Mouse (Mus musculus): ENCODE data around the gene Abr. TPM values are rescaled to one million over a fixed set of nuclear protein-coding genes. Genes with fewer than 3 reads are reported as not detected.
A peak's percentile ranks its signal among the peaks of the same experiment; 100 is the strongest.

Abr gene
- polyA plus RNA-seq, 1 experiment from 2014 or later = 42.7 TPM

GRCm38 (mm10) chr11:76570201-76570731 is 51.8 kb downstream of the Abr start:
- WGBS = 12% methylated on average over 10 of the region's 10 CpGs
- Histone ChIP-seq H3K4me2 (replicated peaks; ENCODE audit: low read depth, low read length) (peak overlapping the region; percentile 96), H3K4me1 (ENCODE audit: control insufficient read depth, insufficient read depth, low read length) (peaks cover 18% of the 10 kb centered on the region), H3K4me3 (ENCODE audit: low read depth, low read length) (peak overlapping the region; percentile 69), H3K36me3 (ENCODE audit: control insufficient read depth, insufficient read depth, low read length) (no peaks in the 10 kb centered on the region), H3K9ac (replicated peaks; ENCODE audit: low read depth, low read length) (peak overlapping the region; percentile 60), H3K9me3 (ENCODE audit: control insufficient read depth, low read depth, low read length) (no peaks in the 10 kb centered on the region), H3K27me3 (ENCODE audit: control insufficient read depth, insufficient read depth, low read length) (no peaks in the 10 kb centered on the region), H3K27ac (ENCODE audit: low read length) (no peak overlapping the region)
- no peak for ATAC-seq (ENCODE audit: insufficient number of reproducible peaks, insufficient read depth, low FRiP score, low read depth)

GRCm38 (mm10) chr11:76569436-76569835 is 52.7 kb downstream of the Abr start:
- H3K9me3 ChIP-seq (ENCODE audit: control insufficient read depth, low read depth, low read length) = no peaks in the 10 kb centered on the region
- peak overlapping the region; percentile 96 for H3K4me2 ChIP-seq (replicated peaks; ENCODE audit: low read depth, low read length)
- no peak overlapping the region for H3K27ac ChIP-seq (ENCODE audit: low read length)
- no peaks in the 10 kb centered on the region for H3K27me3 ChIP-seq (ENCODE audit: control insufficient read depth, insufficient read depth, low read length)
- no peaks in the 10 kb centered on the region for H3K36me3 ChIP-seq (ENCODE audit: control insufficient read depth, insufficient read depth, low read length)
- no peak for ATAC-seq (ENCODE audit: insufficient number of reproducible peaks, insufficient read depth, low FRiP score, low read depth)
- WGBS = 39% methylated on average over 3 of the region's 3 CpGs
- H3K4me1 ChIP-seq (ENCODE audit: control insufficient read depth, insufficient read depth, low read length) = peaks cover 18% of the 10 kb centered on the region
- no peak overlapping the region for H3K9ac ChIP-seq (replicated peaks; ENCODE audit: low read depth, low read length)
- no peak overlapping the region for H3K4me3 ChIP-seq (ENCODE audit: low read depth, low read length)

DNA sequence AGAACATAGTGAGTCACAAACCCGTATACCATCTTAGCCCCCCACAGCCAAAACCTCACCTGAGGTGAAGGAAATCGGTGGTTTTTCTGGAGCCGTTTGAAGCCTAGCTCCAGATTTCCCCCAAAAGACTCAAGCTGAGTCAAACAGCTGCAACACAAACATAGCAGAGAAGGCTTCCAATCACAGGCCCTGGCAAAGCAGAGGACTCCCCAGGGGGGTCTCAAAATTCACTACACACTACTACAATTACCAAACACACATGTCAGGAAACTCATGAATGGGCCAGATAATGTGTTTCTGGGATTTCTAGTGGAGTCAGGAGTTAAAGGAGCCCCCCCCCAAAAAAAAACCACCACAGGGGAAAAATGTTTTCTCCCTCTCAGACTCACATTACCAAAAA is 56.0 kb downstream of the Abr start:
- Histone ChIP-seq H3K27me3 (ENCODE audit: control insufficient read depth, insufficient read depth, low read length) (no peaks in the 10 kb centered on the region), H3K9me3 (ENCODE audit: control insufficient read depth, low read depth, low read length) (no peaks in the 10 kb centered on the region), H3K4me3 (ENCODE audit: low read depth, low read length) (no peak overlapping the region), H3K9ac (replicated peaks; ENCODE audit: low read depth, low read length) (no peak overlapping the region), H3K36me3 (ENCODE audit: control insufficient read depth, insufficient read depth, low read length) (no peaks in the 10 kb centered on the region), H3K4me2 (replicated peaks; ENCODE audit: low read depth, low read length) (no peak overlapping the region), H3K27ac (ENCODE audit: low read length) (no peak overlapping the region), H3K4me1 (ENCODE audit: control insufficient read depth, insufficient read depth, low read length) (peaks cover 18% of the 10 kb centered on the region)
- no peak for ATAC-seq (ENCODE audit: insufficient number of reproducible peaks, insufficient read depth, low FRiP score, low read depth)
- 86% methylated on average over 3 of the region's 3 CpGs for WGBS

- H3K36me3 ChIP-seq (ENCODE audit: control insufficient read depth, insufficient read depth, low read length) = no peaks in the 10 kb centered on the region
- no peak for ATAC-seq (ENCODE audit: insufficient number of reproducible peaks, insufficient read depth, low FRiP score, low read depth)
Observed at GRCm38 (mm10) chr11:76562584-76562983, 59.5 kb downstream of the Abr start.

GRCm38 (mm10) chr11:76562165-76562564 is 59.9 kb downstream of the Abr start:
- Histone ChIP-seq H3K36me3 (ENCODE audit: control insufficient read depth, insufficient read depth, low read length) (no peaks in the 10 kb centered on the region), H3K4me3 (ENCODE audit: low read depth, low read length) (no peak overlapping the region), H3K9ac (replicated peaks; ENCODE audit: low read depth, low read length) (no peak overlapping the region), H3K4me2 (replicated peaks; ENCODE audit: low read depth, low read length) (no peak overlapping the region), H3K9me3 (ENCODE audit: control insufficient read depth, low read depth, low read length) (no peaks in the 10 kb centered on the region), H3K4me1 (ENCODE audit: control insufficient read depth, insufficient read depth, low read length) (no peaks in the 10 kb centered on the region), H3K27ac (ENCODE audit: low read length) (no peak overlapping the region), H3K27me3 (ENCODE audit: control insufficient read depth, insufficient read depth, low read length) (no peaks in the 10 kb centered on the region)
- no peak for ATAC-seq (ENCODE audit: insufficient number of reproducible peaks, insufficient read depth, low FRiP score, low read depth)
- 47% methylated on average over 4 of the region's 4 CpGs for WGBS

More at GRCm38 (mm10) chr11:76562584-76562983, 59.5 kb downstream of the Abr start:
- Histone ChIP-seq H3K4me3 (ENCODE audit: low read depth, low read length) (no peak overlapping the region), H3K4me1 (ENCODE audit: control insufficient read depth, insufficient read depth, low read length) (no peaks in the 10 kb centered on the region), H3K27ac (ENCODE audit: low read length) (no peak overlapping the region), H3K9ac (replicated peaks; ENCODE audit: low read depth, low read length) (no peak overlapping the region), H3K4me2 (replicated peaks; ENCODE audit: low read depth, low read length) (no peak overlapping the region), H3K9me3 (ENCODE audit: control insufficient read depth, low read depth, low read length) (no peaks in the 10 kb centered on the region), H3K27me3 (ENCODE audit: control insufficient read depth, insufficient read depth, low read length) (no peaks in the 10 kb centered on the region)
- WGBS = 51% methylated on average over 3 of the region's 3 CpGs

DNA sequence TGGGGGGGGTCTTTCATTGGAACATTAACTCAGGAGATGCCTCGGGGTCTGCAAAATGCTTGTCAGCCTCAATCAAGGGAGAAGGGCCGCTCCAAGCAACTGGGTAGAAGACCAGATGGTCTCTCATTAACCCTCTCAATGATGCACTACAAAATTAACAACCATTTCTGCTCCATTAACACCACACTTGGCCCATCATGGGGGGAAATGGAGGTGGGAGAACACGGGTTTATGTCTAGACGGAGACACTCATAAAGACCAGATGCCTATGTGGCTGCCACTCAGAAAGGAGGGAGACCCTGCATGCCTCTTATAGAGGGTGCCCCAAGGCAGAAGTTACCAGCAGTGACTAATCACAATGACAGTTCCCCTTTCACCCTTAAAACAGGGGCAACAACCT is 64.3 kb downstream of the Abr start:
- H3K4me3 ChIP-seq (ENCODE audit: low read depth, low read length) = no peak overlapping the region
- no peaks in the 10 kb centered on the region for H3K4me1 ChIP-seq (ENCODE audit: control insufficient read depth, insufficient read depth, low read length)
- no peaks in the 10 kb centered on the region for H3K9me3 ChIP-seq (ENCODE audit: control insufficient read depth, low read depth, low read length)
- H3K27me3 ChIP-seq (ENCODE audit: control insufficient read depth, insufficient read depth, low read length) = no peaks in the 10 kb centered on the region
- no peak overlapping the region for H3K4me2 ChIP-seq (replicated peaks; ENCODE audit: low read depth, low read length)
- H3K9ac ChIP-seq (replicated peaks; ENCODE audit: low read depth, low read length) = no peak overlapping the region
- H3K27ac ChIP-seq (ENCODE audit: low read length) = no peak overlapping the region
- no peak for ATAC-seq (ENCODE audit: insufficient number of reproducible peaks, insufficient read depth, low FRiP score, low read depth)
- H3K36me3 ChIP-seq (ENCODE audit: control insufficient read depth, insufficient read depth, low read length) = no peaks in the 10 kb centered on the region
- WGBS = 86% methylated on average over 4 of the region's 4 CpGs

DNA sequence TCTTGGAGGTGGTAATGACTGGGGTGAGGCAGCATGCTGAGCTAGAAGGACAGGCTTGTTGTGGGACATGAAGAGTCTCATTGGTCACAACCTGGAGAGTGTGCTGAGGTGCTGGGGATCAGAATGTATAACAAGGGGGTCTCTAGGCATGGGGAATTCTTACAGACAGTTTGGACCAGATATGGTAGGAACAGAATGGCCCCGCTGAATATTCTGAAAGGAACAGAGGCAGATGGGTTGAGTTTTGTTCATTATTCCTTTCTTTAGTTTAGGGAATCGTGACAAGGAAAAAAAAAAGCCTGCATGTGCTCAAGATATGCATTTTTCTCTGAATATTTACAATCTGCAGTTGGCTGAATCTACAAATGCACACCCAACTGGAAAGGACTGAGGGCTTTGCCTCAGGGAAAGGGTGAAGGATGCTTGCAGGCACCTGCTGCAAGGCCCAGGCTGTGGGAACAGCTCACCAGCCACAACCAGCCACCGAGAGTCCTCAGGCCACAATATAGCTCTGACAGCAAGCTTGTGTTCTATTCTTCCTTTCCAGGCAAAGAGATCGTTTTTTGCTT is 73.9 kb downstream of the Abr start:
- Histone ChIP-seq H3K9ac (replicated peaks; ENCODE audit: low read depth, low read length) (no peak overlapping the region), H3K36me3 (ENCODE audit: control insufficient read depth, insufficient read depth, low read length) (no peaks in the 10 kb centered on the region), H3K4me3 (ENCODE audit: low read depth, low read length) (no peak overlapping the region), H3K9me3 (ENCODE audit: control insufficient read depth, low read depth, low read length) (no peaks in the 10 kb centered on the region), H3K4me1 (ENCODE audit: control insufficient read depth, insufficient read depth, low read length) (no peaks in the 10 kb centered on the region), H3K27ac (ENCODE audit: low read length) (no peak overlapping the region), H3K4me2 (replicated peaks; ENCODE audit: low read depth, low read length) (no peak overlapping the region), H3K27me3 (ENCODE audit: control insufficient read depth, insufficient read depth, low read length) (no peaks in the 10 kb centered on the region)
- WGBS = 82% methylated on average over 4 of the region's 4 CpGs
- ATAC-seq (ENCODE audit: insufficient number of reproducible peaks, insufficient read depth, low FRiP score, low read depth) = no peak

GRCm38 (mm10) chr11:76547420-76547819 is 74.7 kb downstream of the Abr start:
- Histone ChIP-seq H3K9ac (replicated peaks; ENCODE audit: low read depth, low read length) (no peak overlapping the region), H3K4me1 (ENCODE audit: control insufficient read depth, insufficient read depth, low read length) (no peaks in the 10 kb centered on the region), H3K9me3 (ENCODE audit: control insufficient read depth, low read depth, low read length) (no peaks in the 10 kb centered on the region), H3K4me3 (ENCODE audit: low read depth, low read length) (no peak overlapping the region), H3K4me2 (replicated peaks; ENCODE audit: low read depth, low read length) (no peak overlapping the region), H3K27ac (ENCODE audit: low read length) (no peak overlapping the region), H3K36me3 (ENCODE audit: control insufficient read depth, insufficient read depth, low read length) (no peaks in the 10 kb centered on the region), H3K27me3 (ENCODE audit: control insufficient read depth, insufficient read depth, low read length) (no peaks in the 10 kb centered on the region)
- no peak for ATAC-seq (ENCODE audit: insufficient number of reproducible peaks, insufficient read depth, low FRiP score, low read depth)
- 68% methylated on average over 5 of the region's 5 CpGs for WGBS

DNA sequence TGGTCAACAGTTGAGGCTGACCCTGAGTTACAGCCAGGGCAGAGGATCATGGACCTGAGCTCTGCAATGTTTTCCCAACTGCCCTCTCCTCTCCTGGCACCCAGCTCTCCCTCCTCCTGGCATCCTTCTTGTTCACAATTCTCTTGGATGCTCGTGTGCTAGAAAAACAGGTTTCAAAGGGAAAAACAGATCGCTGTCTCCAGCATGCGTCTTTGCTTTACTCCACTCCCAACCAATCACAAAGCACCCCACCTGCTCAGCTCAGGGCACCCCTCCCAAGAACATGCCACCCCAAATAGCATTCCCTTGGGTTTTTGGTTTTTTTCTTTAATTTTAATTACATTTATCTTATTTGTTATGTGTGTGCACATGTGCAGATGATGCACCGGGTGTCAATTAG is 75.7 kb downstream of the Abr start:
- ATAC-seq (ENCODE audit: insufficient number of reproducible peaks, insufficient read depth, low FRiP score, low read depth) = no peak
- Histone ChIP-seq H3K9ac (replicated peaks; ENCODE audit: low read depth, low read length) (no peak overlapping the region), H3K27ac (ENCODE audit: low read length) (no peak overlapping the region), H3K4me2 (replicated peaks; ENCODE audit: low read depth, low read length) (no peak overlapping the region), H3K4me1 (ENCODE audit: control insufficient read depth, insufficient read depth, low read length) (no peaks in the 10 kb centered on the region), H3K4me3 (ENCODE audit: low read depth, low read length) (no peak overlapping the region), H3K27me3 (ENCODE audit: control insufficient read depth, insufficient read depth, low read length) (no peaks in the 10 kb centered on the region), H3K36me3 (ENCODE audit: control insufficient read depth, insufficient read depth, low read length) (no peaks in the 10 kb centered on the region), H3K9me3 (ENCODE audit: control insufficient read depth, low read depth, low read length) (no peaks in the 10 kb centered on the region)
- WGBS = 74% methylated on average over 4 of the region's 4 CpGs

Data from stomach, embryonic 14.5 days (tissue).